Mouse (Mus musculus): ENCODE measurements around the gene Wdr53.
"Not testable (repeated sequence)": the region's sequence is repeated elsewhere in the genome, so short reads cannot be mapped to it uniquely, and the experiment has no call there.

Gene Wdr53

DNA sequence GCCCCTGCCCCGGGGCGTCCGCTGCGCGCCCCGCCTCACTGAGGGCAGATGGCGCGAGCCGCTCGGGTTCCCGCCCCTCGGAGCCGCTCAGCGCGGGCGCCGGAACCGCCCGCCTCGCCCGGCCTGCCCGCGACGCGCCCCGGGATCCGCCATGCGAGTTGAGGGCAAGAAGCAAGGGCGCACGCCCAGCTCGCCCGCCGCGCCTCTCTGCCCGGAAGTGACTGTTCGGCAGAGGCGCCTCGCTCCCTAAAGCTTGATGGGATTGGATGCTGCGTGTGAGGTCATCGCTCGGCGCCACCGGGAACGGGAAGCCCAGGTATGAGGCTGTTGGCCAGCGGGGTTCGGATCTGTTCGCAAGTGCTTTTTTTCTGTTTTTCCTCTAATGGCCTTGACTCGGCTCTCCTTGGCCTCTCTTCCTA is at the start of gene Wdr53, which contains the start of gene Fbxo45:
Gene Wdr53, plus strand, starts transcription at position 276 of the 419 bp plus-strand sequence.
Gene Fbxo45, minus strand, starts transcription at position 207 of the 419 bp plus-strand sequence.
- peak; percentile 94 for DNase-seq (ENCODE audit: low spot score)

GRCm38 (mm10) chr16:32200256-32201003 is 46.6 kb upstream of the Wdr53 start:
- DNase-seq (ENCODE audit: low spot score) = peak; percentile 52

GRCm38 (mm10) chr16:32201004-32201325 is 46.1 kb upstream of the Wdr53 start:
- DNase-seq (ENCODE audit: low spot score) = no peak

GRCm38 (mm10) chr16:32202681-32203080 is 44.3 kb upstream of the Wdr53 start:
- peak; percentile 82 for DNase-seq (ENCODE audit: low spot score)

GRCm38 (mm10) chr16:32204902-32205301 is 42.1 kb upstream of the Wdr53 start:
- no peak for DNase-seq (ENCODE audit: low spot score)

DNA sequence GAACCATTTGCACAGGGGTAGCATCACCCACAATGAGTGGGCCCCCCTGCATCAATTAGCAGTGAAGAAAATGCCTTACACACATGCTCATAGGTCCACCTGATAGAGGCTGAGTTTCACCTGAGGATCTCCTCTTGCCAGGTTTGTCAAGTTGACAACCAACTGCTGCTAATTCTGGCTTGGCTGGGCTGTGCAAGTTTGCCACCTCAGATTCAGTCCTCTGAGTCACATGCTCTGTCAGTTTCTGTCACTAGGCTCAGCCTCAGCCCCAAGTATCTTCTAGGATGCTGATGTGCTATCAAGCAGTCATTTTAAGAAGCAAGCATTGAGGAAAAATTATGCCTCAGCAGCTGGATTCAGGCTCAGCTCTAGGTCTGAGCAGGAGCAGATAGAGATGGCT is 32.9 kb upstream of the Wdr53 start:
- DNase-seq (ENCODE audit: low spot score) = no peak

DNA sequence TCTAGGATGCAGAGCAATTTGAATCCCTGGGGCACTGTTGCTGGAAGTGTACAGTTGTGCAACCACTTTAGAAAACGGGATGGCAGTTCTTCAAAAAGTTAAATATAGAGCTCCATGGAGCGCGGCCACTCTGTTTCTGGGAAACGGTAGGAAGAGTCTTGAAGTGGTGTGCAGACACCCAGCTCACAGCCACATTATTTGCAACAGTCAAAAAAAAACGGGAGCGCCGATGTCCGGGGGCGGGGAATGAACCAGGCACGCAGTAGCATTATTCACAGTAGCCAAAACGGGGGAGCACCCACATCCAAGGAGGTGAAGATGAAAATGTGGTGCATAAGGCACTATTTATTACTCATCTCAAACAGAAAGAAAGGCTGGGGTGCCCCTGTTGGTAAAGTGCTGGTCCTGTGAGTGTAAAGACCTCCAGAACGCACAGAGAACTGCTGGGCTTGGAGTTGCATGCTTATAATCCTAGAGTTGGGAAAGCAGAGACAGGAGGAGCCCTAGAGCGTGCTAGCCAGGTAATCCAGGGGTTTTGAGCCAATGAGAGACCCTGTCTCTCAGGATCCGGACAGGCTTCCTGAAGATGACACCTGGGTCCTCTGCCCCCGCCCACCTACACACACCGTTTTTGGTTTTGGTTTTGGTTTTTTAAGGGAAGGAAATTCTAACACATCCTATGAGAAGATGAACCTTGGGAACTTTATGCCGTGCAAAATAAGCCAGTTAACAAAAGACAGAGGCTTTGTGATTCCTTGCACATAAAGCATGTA is 32.0 kb upstream of the Wdr53 start:
- no peak for DNase-seq (ENCODE audit: low spot score)

DNA sequence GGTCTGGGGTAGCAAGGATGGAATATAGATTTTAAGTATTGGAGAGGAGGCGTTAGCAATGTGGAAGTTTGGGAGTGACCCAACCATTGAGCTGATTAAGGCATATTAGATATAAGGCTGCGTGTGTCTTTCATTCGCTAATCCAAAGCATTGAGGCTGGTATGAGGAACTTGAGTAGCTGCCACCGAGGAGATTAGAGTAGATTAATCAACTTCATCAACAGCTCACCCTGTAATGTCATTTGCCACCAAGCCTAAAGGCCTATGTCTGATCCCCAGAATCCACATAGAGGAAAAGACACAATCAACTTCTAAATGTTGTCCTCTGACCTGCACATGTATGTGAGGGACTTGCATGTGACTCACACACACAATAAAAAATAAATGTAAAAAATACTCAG is 25.2 kb upstream of the Wdr53 start:
- DNase-seq (ENCODE audit: low spot score) = no peak

DNA sequence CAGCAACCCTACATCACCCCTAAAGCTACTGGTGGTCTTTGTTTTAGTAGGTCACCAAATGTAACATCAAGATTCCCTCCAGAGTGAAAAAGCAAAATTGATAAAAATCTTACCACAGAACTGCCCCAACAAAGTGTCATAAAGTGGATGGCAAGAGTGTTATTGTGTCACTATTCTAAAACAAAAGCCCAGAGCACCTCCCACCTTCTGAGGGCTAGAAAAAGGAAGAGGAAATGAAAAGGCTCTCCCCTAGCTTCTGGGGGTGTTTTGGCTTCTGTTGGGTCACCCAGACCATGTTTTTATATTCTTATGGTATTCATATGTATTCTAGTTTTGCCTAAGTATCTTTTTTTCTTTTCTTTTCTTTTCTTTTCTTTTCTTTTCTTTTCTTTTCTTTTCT is 24.6 kb upstream of the Wdr53 start:
- no peak for DNase-seq (ENCODE audit: low spot score)

DNA sequence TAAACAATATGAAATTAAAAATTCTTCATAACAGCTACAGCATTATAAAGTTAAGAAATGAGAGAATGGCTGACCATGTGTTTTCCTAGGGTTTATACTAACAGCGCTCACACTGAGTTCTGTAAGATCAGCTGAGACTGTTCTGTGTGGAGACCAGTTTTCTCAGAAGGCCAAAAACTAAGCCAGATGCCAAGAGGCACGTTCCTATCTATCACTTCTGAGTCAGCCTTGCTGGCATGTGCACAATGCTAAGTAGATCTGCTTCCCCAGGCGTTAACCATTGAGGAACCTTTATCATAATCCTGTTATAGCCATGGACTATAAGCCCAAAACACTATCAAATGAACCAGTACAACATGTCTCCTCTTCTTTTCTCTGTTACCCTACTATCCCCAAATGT is 15.0 kb upstream of the Wdr53 start:
- not testable (repeated sequence) for DNase-seq (ENCODE audit: low spot score)

- no peak for DNase-seq (ENCODE audit: low spot score)
Observed at GRCm38 (mm10) chr16:32237930-32238680, 8.9 kb upstream of the Wdr53 start.

GRCm38 (mm10) chr16:32239428-32240312 is 7.4 kb upstream of the Wdr53 start:
- no peak for DNase-seq (ENCODE audit: low spot score)

DNA sequence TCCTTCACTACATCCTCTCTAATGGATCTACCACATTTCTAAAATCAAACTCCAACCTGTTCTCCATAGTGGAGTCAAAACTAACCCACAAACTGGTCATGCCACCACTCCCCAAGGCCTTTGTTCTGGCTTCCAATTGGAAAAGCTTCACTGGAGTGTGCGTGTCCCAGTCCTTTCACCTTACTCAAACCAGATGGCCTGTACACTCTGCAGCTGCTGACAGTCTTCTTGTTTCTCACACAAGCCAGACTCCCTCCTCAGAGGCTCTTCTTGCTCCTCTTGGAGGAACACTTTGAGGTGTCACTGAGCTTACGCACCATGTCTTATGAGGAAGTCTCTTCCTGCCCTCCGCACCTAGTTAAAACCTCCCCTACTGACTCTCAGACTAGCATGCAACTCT is 3.1 kb upstream of the Wdr53 start:
- DNase-seq (ENCODE audit: low spot score) = no peak

GRCm38 (mm10) chr16:32246351-32246791 is 656 bp upstream of the Wdr53 start:
- peak; percentile 55 for DNase-seq (ENCODE audit: low spot score)

- not testable (repeated sequence) for DNase-seq (ENCODE audit: low spot score)
Observed at GRCm38 (mm10) chr16:32264225-32264624, 17.2 kb downstream of the Wdr53 start.

- DNase-seq (ENCODE audit: low spot score) = no peak
Observed at GRCm38 (mm10) chr16:32271291-32271690, 24.3 kb downstream of the Wdr53 start, which contains the start of gene Smco1. Gene Smco1, plus strand, starts transcription at chr16:32271468.

DNA sequence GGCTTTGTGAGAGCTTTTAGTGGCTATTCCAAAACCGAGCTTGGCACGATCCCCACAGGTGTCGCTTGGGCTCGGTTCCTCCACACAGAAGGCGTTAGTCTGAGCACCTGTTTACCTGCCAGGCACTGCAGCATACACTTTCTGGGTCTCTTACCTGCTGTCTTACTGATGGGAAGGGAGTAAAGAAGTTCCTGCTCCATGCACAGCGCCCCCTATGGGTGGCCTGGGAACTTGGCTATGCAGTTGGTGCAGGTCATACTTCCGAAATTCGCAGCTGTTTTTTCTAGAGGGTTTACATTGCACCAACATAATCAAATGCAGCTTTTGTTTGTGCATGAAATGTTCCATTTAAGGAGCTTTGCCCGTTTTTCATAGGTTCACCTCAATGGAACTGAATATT is 26.3 kb downstream of the Wdr53 start:
- peak; percentile 12 for DNase-seq (ENCODE audit: low spot score)

GRCm38 (mm10) chr16:32275041-32275440 is 28.0 kb downstream of the Wdr53 start:
- no peak for DNase-seq (ENCODE audit: low spot score)

DNA sequence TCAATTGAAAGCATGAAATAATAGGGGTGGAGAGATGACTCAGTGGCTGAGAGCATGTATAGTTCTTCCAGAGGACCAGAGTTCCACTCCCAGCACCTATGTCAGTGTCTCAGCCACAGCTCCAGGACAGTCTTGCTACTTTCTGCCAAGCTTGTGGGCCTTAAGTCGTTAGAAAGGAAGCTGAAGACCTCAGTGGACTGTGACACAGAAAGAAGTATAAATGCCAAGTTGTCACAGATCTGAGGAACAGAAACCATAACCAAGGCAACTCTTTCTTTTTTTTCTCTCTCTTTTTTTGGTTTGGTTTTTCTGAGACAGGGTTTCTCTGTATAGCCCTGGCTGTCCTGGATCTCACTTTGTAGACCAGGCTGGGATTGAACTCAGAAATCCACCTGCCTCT is 28.8 kb downstream of the Wdr53 start:
- no peak for DNase-seq (ENCODE audit: low spot score)

- peak; percentile 84 for DNase-seq (ENCODE audit: low spot score)
Observed at GRCm38 (mm10) chr16:32277308-32278256, 30.6 kb downstream of the Wdr53 start, which contains the start of gene Rnf168. Gene Rnf168, plus strand, starts transcription at chr16:32277459.
